Mouse (Mus musculus): Measurements from ENCODE around the gene Glp2r. TPM values are rescaled to one million over a fixed set of nuclear protein-coding genes. Genes with fewer than 3 reads are reported as not detected.

Glp2r gene
- polyA plus RNA-seq, 1 experiment from 2014 or later, result 0.71 TPM

DNA sequence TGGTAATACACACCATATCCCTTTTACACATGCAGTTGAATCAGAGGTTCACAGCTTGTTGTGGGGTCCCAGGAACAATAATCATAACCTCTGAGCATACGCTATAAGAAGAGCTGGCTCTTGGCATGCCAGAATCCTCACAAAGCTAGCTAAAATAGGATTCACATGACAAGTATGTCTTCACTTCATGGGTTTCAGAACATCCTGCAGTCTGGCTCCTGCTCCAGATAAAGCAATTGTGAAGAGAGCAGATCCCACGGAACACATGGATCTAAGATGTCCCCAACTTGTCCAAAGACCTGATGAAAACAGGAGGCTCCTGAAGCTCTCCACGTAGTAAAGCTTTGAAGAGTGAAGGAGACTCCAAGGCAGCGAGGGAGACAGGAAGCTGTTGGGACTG is 55.6 kb downstream of the Glp2r start:
- no peak overlapping the region for H3K9ac ChIP-seq (ENCODE audit: low read depth, low read length)
- ATAC-seq (ENCODE audit: low read depth), result no peak
- no peaks in the 10 kb centered on the region for H3K9me3 ChIP-seq (replicated peaks; ENCODE audit: control insufficient read depth, low read length)
- WGBS (ENCODE audit: insufficient replicate concordance), result 54% methylated on average over 4 of the region's 4 CpGs
- no peaks in the 10 kb centered on the region for H3K4me1 ChIP-seq (ENCODE audit: control insufficient read depth, low read depth, low read length)
- no peak overlapping the region for H3K27ac ChIP-seq (ENCODE audit: low read length)
- H3K4me2 ChIP-seq (ENCODE audit: low read depth, low read length), result no peak overlapping the region
- H3K36me3 ChIP-seq (ENCODE audit: control insufficient read depth, insufficient read depth), result no peaks in the 10 kb centered on the region
- H3K4me3 ChIP-seq (ENCODE audit: low read depth, low read length), result no peak overlapping the region
- H3K27me3 ChIP-seq (ENCODE audit: control insufficient read depth, insufficient read depth, low read depth, low read length), result no peaks in the 10 kb centered on the region

DNA sequence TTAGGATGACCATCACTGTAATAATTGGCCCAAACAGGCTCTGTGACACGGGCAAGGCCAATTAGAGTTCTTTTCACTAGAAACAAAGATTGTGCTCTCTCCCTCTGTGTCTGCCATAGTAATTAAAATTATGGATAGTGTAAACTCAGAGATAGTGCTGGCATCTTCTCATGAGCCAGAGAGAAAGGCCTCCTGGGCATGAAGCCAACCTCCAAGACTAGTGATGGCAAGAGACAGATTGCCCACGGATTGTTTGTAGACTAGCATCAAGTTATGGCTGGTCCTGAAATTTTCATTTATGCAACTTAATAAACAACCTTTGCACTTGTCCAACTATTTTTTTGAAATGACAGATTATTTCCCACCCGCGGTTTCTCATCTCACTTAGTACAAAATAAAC is 58.0 kb downstream of the Glp2r start:
- Histone ChIP-seq H3K4me2 (ENCODE audit: low read depth, low read length) (no peak overlapping the region), H3K36me3 (ENCODE audit: control insufficient read depth, insufficient read depth) (no peaks in the 10 kb centered on the region), H3K27ac (ENCODE audit: low read length) (no peak overlapping the region), H3K9ac (ENCODE audit: low read depth, low read length) (no peak overlapping the region), H3K27me3 (ENCODE audit: control insufficient read depth, insufficient read depth, low read depth, low read length) (no peaks in the 10 kb centered on the region), H3K9me3 (replicated peaks; ENCODE audit: control insufficient read depth, low read length) (no peaks in the 10 kb centered on the region), H3K4me3 (ENCODE audit: low read depth, low read length) (no peak overlapping the region), H3K4me1 (ENCODE audit: control insufficient read depth, low read depth, low read length) (no peaks in the 10 kb centered on the region)
- WGBS (ENCODE audit: insufficient replicate concordance), result 52% methylated on average over 4 of the region's 4 CpGs
- no peak for ATAC-seq (ENCODE audit: low read depth)

DNA sequence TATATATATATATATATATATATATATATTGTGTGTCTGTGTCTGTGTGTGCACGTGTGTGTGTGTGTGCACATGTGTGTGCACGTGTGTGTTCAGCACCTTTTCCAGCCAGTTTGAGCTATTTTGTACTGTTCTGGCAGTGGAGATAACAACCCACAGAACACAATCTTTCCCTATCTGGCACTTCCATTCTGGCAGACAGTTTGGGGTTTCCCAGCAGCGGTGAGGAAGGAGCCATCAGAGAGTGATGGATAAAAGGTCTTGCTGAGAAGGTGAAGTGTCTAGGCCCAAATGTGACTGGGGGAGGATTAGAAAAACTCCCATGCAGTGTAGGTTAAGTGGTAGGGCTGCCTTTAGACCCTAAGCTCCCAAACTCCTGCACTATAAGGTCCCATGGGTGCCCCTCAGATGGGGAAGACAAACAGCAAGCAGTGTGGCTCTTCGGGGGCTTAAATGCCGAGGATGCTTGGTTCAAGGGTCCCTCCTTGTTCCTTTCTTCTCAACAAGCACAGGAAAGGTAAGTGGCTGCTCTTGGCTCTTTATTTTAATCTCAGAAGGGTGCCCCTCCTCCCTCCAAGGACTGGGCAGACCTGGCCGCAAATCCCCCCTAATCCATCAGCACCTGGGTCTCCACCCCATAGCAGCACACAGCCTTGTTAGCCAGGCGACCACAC is 76.1 kb downstream of the Glp2r start, which contains the start of gene Rcvrn:
Gene Rcvrn (plus strand): TSS at position 624 of the 674 bp plus-strand sequence.
- no peak within 1 kb of the TSS for H3K27ac ChIP-seq (ENCODE audit: low read length)
- ATAC-seq (ENCODE audit: low read depth), result no peak
- H3K9ac ChIP-seq (ENCODE audit: low read depth, low read length), result no peak within 1 kb of the TSS
- H3K36me3 ChIP-seq (ENCODE audit: control insufficient read depth, insufficient read depth), result no peaks in the 10 kb centered on the region
- no peaks in the 10 kb centered on the region for H3K4me1 ChIP-seq (ENCODE audit: control insufficient read depth, low read depth, low read length)
- 47% methylated on average over 7 of the region's 7 CpGs for WGBS (ENCODE audit: insufficient replicate concordance)
- no peak within 1 kb of the TSS for H3K4me2 ChIP-seq (ENCODE audit: low read depth, low read length)
- no peaks in the 10 kb centered on the region for H3K9me3 ChIP-seq (replicated peaks; ENCODE audit: control insufficient read depth, low read length)
- no peaks in the 10 kb centered on the region for H3K27me3 ChIP-seq (ENCODE audit: control insufficient read depth, insufficient read depth, low read depth, low read length)
- H3K4me3 ChIP-seq (ENCODE audit: low read depth, low read length), result no peak within 1 kb of the TSS

DNA sequence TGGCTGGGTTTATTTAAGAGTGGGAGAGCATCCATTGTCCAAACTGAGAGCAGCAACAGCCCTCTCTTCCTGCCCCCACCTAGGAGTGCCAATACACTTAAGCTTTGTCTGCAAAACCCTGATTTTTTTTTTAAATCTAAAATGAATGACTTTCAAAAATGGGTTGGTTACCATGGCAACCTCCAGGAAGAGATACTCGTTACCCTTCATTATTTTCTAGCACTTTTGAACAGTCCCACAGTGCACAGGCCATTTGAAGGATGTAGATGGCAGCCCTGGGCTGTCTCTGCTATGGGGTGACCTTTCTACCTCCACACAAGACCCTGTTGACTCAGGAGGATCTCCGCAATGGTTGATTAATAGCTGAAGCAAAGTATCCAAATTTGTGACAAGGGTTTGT is 84.8 kb downstream of the Glp2r start:
- Histone ChIP-seq H3K9ac (ENCODE audit: low read depth, low read length) (no peak overlapping the region), H3K9me3 (replicated peaks; ENCODE audit: control insufficient read depth, low read length) (no peaks in the 10 kb centered on the region), H3K27me3 (ENCODE audit: control insufficient read depth, insufficient read depth, low read depth, low read length) (no peaks in the 10 kb centered on the region), H3K4me3 (ENCODE audit: low read depth, low read length) (no peak overlapping the region), H3K4me2 (ENCODE audit: low read depth, low read length) (no peak overlapping the region), H3K4me1 (ENCODE audit: control insufficient read depth, low read depth, low read length) (no peaks in the 10 kb centered on the region), H3K36me3 (ENCODE audit: control insufficient read depth, insufficient read depth) (no peaks in the 10 kb centered on the region), H3K27ac (ENCODE audit: low read length) (no peak overlapping the region)
- WGBS (ENCODE audit: insufficient replicate concordance), result 54% methylated on average over 2 of the region's 2 CpGs
- ATAC-seq (ENCODE audit: low read depth), result no peak

DNA sequence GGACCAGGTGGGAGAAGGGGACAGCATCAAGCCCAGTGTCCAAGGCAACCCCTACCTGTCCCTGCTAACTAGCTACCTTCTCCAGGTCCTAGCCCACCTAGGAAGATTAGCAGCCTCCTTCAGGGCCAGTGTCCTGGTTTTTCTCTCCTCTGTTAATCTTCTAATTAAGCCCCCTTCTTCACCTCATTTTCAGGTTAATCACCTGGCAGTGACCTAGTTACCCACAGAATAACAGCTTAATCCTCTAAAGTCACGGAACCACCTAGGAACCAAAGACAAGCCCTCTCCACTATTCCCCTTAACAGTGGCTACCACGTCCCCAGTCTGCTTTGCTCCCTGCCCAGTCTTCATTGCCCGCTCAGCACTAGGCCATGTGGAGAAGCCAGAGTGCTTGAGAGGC is 89.1 kb downstream of the Glp2r start:
- no peak overlapping the region for H3K4me3 ChIP-seq (ENCODE audit: low read depth, low read length)
- no peaks in the 10 kb centered on the region for H3K4me1 ChIP-seq (ENCODE audit: control insufficient read depth, low read depth, low read length)
- no peaks in the 10 kb centered on the region for H3K27me3 ChIP-seq (ENCODE audit: control insufficient read depth, insufficient read depth, low read depth, low read length)
- WGBS (ENCODE audit: insufficient replicate concordance), result 68% methylated on average over 3 of the region's 3 CpGs
- no peaks in the 10 kb centered on the region for H3K36me3 ChIP-seq (ENCODE audit: control insufficient read depth, insufficient read depth)
- H3K9ac ChIP-seq (ENCODE audit: low read depth, low read length), result no peak overlapping the region
- no peak for ATAC-seq (ENCODE audit: low read depth)
- H3K9me3 ChIP-seq (replicated peaks; ENCODE audit: control insufficient read depth, low read length), result no peaks in the 10 kb centered on the region
- no peak overlapping the region for H3K27ac ChIP-seq (ENCODE audit: low read length)
- H3K4me2 ChIP-seq (ENCODE audit: low read depth, low read length), result no peak overlapping the region

DNA sequence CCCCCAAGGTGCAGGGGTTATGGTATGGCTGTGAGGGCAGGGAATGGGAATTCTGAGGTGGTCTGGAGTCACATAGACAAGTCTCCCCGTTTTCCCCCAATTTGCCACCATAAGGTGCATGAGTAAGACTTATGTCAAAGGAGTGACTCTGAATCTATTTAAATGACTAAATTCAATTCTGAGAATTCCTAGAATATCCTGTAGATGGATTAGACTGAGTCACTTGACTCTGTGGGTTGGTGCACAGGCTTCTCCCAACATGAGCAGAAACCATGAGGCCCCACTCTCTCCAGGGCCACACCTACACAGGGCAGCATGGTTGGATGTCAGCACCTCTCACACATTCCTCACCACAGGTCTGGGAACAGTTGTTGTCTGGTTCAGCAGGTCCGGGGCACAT is 91.0 kb downstream of the Glp2r start:
- Histone ChIP-seq H3K4me3 (ENCODE audit: low read depth, low read length) (no peak overlapping the region), H3K9ac (ENCODE audit: low read depth, low read length) (no peak overlapping the region), H3K4me2 (ENCODE audit: low read depth, low read length) (no peak overlapping the region), H3K9me3 (replicated peaks; ENCODE audit: control insufficient read depth, low read length) (no peaks in the 10 kb centered on the region), H3K36me3 (ENCODE audit: control insufficient read depth, insufficient read depth) (no peaks in the 10 kb centered on the region), H3K27me3 (ENCODE audit: control insufficient read depth, insufficient read depth, low read depth, low read length) (no peaks in the 10 kb centered on the region), H3K27ac (ENCODE audit: low read length) (no peak overlapping the region), H3K4me1 (ENCODE audit: control insufficient read depth, low read depth, low read length) (no peaks in the 10 kb centered on the region)
- 73% methylated on average over 2 of the region's 2 CpGs for WGBS (ENCODE audit: insufficient replicate concordance)
- ATAC-seq (ENCODE audit: low read depth), result no peak

DNA sequence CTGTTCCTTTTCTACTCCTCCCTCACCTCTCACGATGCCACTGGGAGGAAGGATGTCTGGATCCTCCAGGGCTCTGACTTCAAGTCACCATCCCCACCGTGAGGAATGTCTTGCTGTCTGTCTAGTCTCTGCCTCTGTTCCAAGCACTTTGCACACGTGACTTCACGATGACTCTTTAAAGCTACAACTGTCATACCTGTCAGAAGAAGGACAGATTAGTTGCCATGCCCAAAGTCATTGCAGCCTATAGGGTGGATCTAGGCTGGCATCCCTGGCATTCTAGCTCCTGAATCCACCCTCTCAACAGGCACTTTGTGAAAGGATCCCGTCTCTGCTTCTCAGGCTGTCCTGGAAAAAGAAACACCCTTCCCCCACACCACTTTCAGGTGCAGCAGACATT is 91.7 kb downstream of the Glp2r start:
- 54% methylated on average over 5 of the region's 5 CpGs for WGBS (ENCODE audit: insufficient replicate concordance)
- no peak overlapping the region for H3K27ac ChIP-seq (ENCODE audit: low read length)
- no peaks in the 10 kb centered on the region for H3K36me3 ChIP-seq (ENCODE audit: control insufficient read depth, insufficient read depth)
- H3K4me3 ChIP-seq (ENCODE audit: low read depth, low read length), result no peak overlapping the region
- no peak overlapping the region for H3K9ac ChIP-seq (ENCODE audit: low read depth, low read length)
- no peaks in the 10 kb centered on the region for H3K27me3 ChIP-seq (ENCODE audit: control insufficient read depth, insufficient read depth, low read depth, low read length)
- no peak for ATAC-seq (ENCODE audit: low read depth)
- no peaks in the 10 kb centered on the region for H3K9me3 ChIP-seq (replicated peaks; ENCODE audit: control insufficient read depth, low read length)
- no peaks in the 10 kb centered on the region for H3K4me1 ChIP-seq (ENCODE audit: control insufficient read depth, low read depth, low read length)
- H3K4me2 ChIP-seq (ENCODE audit: low read depth, low read length), result no peak overlapping the region

DNA sequence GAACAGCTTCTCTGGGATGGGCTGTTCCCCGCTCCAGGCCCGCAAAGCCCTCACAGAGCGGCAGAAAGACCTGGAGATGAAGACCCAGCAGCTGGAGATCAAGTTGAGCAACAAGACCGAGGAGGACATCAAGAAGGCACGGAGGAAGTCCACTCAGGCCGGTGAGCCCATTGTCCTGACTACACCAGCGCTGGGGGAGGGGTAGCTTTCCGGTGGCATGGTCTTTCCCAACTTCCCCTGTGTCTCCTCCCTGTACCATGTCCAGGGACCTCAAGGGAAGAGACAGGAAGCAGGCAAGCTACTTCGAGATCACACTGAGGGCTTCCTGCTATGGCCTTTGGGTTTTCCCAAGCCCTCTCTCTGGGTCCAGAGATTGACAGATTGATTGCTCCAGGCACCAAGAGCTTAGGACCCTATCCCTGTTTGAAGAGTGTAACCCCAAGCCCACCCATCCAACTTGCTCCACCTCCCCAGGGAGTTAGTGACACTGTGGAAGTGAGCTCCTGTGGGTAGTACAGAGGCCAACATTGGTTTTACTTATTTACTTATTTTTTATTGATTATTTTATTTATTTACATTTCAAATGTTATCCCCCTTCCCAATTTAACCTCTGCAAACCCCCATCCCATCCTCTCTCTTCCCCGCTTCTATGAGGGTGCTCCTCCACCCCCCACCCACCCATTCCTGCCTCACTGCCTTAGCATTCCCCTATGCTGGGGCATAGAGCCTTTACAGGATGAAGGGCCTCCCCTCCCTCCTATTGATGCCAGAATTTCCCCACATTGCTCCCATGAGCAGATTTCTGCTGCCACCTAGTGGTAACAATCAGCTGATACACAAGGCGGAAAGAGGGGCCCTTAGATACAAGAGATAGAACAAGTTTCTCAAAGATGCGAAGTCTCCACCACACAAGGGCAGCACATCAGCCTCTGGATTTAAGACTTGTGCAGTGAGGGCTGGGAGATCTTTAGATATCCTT is 95.1 kb downstream of the Glp2r start:
- Histone ChIP-seq H3K9ac (ENCODE audit: low read depth, low read length) (no peak overlapping the region), H3K4me3 (ENCODE audit: low read depth, low read length) (no peak overlapping the region), H3K9me3 (replicated peaks; ENCODE audit: control insufficient read depth, low read length) (no peaks in the 10 kb centered on the region), H3K4me2 (ENCODE audit: low read depth, low read length) (no peak overlapping the region), H3K36me3 (ENCODE audit: control insufficient read depth, insufficient read depth) (no peaks in the 10 kb centered on the region), H3K27me3 (ENCODE audit: control insufficient read depth, insufficient read depth, low read depth, low read length) (no peaks in the 10 kb centered on the region), H3K4me1 (ENCODE audit: control insufficient read depth, low read depth, low read length) (no peaks in the 10 kb centered on the region), H3K27ac (ENCODE audit: low read length) (no peak overlapping the region)
- ATAC-seq (ENCODE audit: low read depth), result no peak
- WGBS (ENCODE audit: insufficient replicate concordance), result 31% methylated on average over 12 of the region's 12 CpGs

DNA sequence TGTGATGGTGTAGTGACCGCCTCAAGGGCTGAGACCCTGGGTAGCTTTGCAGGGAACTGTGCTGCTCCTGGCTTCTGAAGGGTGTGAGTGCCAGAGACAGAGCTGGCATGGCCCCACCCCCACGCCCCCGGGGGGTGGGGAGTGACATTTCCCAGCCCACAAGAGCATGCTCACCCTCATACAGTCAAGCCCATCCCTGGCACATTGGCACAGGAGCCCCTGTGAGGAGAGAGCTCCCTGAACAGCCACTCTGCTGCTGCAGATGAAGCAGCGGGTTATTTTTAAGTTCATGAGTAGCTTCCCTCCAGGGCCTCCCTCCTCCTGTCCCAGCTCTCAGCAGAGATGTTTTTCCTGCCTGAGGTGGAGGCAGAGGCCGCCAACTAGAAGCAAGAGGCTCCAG is 98.8 kb downstream of the Glp2r start:
- WGBS (ENCODE audit: insufficient replicate concordance), result 52% methylated on average over 5 of the region's 5 CpGs
- Histone ChIP-seq H3K4me3 (ENCODE audit: low read depth, low read length) (no peak overlapping the region), H3K27ac (ENCODE audit: low read length) (no peak overlapping the region), H3K36me3 (ENCODE audit: control insufficient read depth, insufficient read depth) (no peaks in the 10 kb centered on the region), H3K9me3 (replicated peaks; ENCODE audit: control insufficient read depth, low read length) (no peaks in the 10 kb centered on the region), H3K9ac (ENCODE audit: low read depth, low read length) (no peak overlapping the region), H3K4me2 (ENCODE audit: low read depth, low read length) (no peak overlapping the region), H3K27me3 (ENCODE audit: control insufficient read depth, insufficient read depth, low read depth, low read length) (no peaks in the 10 kb centered on the region), H3K4me1 (ENCODE audit: control insufficient read depth, low read depth, low read length) (no peaks in the 10 kb centered on the region)
- ATAC-seq (ENCODE audit: low read depth), result no peak
